Mouse (Mus musculus) left cerebral cortex, adult 8-10 months (tissue): Measurements from ENCODE around the gene Gpx3. TPM values are rescaled to one million over a fixed set of nuclear protein-coding genes. Genes with fewer than 3 reads are reported as not detected.
A peak's percentile ranks its signal among the peaks of the same experiment; 100 is the strongest.

Source experiments
- DNase-seq, 2 experiments: peaks; one replicate each; pipeline ENCODE4 v3.0.0; 2022; ENCODE audit warnings: low spot score in 2 of 2
- total RNA-seq, 4 experiments: library from RNA; stranded (reverse); gene quantifications; 2 replicates each; pipeline ENCODE4 v1.2.4; 2022

The Gpx3 gene
- total RNA-seq, 4 experiments from 2014 or later: 7.5 to 12.5 (median 10.4) TPM

DNA sequence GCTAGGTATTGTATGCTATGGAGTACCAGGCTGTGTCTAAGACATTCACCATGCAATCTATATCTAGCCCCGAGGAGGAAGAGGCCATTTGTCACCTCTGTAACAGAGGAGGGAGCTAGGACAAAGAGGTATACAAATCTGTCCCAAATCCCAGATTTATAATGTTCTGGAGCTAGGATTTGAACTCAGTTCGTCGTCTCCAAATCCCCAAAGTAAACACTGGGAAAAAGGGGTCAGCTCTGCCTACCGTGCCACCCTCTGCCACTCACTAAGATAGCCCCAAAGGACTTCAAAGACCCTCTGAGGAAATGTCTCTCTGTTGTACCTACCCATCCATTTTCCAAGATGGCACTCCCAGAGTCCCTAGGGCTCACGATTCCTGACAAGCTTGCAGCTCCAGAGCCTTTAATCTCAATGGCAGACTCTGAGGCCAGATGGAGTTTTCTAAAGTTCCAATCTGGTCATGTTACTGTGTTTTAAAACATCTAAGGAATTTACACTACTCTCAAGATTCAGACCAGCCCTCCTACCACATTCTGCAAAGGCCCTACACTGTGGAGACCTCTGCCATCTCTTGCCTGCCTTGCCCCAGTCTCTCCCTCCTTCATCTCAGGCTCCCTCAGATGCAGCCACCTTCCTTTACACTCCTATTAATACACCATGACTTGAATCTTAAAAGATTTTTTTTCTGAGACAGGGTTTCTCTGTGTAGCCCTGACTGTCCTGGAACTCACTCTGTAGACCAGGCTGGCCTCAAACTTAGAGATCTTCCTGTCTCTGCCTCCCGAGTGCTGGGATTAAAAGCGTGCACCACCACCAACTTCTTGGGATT is 9.6 kb downstream of the Gpx3 start:
- DNase-seq: no peak

DNA sequence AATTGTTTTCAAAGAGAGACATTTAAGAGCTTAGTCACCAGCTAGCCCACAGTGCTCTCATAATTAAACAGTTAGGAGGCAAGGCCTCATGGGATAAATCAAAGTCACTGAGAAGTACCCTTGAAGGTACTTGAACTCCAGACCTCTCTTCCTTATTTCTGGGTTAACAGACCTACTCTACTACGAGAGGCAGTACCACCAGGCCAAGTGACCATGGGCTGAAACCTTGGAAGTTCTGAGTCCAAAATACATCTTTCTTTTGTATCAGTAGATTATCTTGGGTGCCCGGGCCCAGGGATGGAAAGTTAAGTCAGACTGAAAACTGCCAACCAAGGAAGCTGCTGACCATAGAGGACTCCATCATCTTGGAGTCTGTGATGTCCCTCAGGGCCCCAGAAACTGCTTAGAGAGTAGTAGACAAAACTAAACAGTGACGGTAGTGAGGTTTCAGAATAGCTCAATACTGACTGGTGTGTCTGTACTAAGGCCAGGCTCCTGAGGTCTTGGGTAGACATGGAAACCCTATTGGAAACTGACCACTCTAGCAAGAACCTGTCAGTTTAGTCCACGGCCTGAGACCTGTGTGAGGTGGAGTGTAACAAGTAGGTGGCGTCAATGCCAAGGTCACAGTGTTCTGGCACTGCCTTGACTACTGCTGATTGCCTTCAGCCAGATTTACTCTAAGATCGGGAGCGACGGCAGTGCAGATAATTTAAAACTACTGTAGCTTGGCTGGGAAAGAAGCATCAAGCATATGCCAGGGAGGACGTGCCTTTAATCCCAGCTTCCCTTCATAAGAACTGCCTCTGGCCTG is 10.5 kb downstream of the Gpx3 start:
- no peak for DNase-seq

DNA sequence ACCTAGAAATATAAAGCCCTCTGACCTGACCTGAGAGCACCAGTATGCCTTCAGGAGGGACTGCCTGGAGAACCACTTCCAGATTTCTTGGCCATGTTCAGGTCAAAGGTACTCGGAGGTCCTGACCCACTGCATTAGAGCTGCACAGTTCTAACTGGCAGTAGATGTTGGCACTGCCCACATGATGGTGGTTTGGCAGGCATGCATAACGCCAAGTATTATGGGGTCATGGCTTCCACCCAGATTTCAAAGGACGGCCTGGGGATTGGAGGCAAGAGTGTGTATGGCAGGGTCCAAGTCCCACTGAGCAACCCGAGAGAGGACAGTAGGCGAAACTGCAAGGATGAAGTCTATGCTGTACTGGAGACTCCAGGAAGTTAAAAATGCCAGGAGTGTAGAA is 11.6 kb downstream of the Gpx3 start:
- DNase-seq: no peak

DNA sequence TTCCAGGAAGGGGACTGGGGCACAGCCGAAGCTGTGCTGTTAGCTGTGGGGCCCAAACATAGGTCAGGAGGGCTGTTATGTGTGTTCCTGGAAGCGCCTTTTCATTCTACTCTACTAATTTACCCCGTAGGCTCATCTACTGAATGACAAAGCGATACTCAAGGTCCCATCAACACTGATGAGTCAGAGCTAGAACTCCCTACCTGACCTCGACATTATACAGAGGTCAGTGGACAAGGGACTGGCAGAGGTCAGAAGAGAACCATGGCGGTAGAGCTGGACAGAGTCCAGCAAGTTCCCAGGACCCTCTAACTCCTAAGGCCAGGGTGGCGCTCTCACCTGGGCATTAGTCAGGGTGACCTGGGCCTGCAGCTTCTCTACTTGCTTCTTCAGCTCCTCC is 15.2 kb downstream of the Gpx3 start:
- no peak for DNase-seq

DNA sequence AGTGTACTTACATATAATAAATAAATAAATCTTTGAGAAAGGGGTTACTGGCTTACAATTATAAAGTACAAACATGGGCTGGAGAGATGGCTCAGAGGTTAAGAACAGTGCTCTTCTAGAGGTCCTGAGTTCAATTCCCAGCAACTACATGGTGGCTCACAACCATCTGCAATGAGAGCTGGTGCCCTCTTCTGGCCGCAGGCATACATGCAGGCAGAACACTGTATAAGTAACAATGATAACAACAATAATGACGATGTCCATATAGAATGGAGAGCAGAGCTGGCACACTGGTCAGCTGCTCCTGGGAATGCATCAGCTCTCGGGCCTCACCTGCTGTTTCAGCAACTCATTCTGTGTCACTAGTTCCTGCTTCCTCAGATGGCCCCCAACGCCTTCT is 16.0 kb downstream of the Gpx3 start:
- no peak for DNase-seq

DNA sequence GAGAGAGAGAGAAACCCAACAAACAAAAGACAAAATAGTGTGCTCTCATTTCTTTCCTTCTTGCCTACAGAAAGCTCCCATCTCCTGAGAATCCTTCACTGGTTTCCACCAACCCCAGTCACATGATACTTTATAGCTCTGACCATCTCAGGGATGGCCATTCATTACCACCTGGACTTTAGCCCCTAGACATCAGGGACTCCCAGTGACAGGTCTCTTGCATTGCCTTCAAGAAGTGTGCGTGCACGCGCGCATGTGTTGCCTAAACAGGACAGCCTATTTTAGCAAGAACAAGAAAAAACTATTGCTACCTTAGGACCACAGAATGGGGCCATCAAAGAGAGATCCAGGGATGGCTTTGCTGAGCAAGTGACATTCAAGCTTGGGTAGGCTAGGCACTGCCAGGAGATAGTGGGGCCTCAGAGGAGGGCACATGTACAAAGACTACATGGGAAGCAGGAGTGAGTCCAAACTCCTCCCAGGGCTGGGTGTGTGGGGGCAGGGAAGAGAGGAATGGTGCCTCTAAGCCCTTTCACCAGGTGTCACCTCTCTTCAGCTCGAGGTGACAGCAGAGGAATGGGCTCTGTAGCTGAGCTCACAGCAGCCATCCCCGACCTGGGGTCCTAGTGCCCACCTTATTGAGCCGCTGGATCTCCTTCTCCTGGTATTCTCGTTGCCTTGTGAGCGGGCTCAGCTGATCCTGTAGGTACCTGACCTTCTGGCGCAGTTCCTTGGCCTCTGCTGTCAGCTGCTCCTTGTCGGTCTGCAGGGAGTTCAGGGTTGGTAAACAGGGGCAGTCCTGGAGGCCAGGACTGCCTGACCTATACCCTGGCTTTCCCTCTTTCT is 18.1 kb downstream of the Gpx3 start:
- DNase-seq: no peak

DNA sequence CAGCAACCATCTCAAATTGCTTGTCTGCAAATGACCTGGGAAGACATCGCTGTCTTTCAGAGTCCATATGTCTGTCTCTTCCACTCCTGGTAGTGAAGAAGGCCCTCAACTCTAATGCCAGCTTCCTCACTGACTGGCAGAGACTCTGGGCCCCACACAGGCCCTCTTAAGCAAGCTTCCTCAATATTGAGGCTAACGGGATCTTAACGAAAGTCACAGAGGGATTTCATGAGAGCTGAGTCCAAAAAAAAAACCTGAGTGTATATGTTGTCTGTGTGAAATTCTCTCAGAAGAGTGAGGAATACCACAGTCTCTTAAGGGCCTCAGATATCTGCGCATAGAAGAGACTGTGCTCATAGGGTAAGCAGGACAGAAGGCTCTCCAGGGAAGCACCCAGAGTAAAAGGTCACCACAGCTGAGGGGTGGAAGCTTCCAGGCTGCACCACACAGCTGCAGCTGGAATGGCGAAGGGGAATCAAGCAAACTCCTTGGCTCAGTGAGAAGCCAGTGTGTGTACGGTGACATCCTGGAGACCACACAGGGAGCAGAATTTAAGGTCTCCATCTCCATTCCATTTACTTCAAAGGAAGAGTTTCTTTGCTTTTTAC is 18.8 kb downstream of the Gpx3 start:
- no peak for DNase-seq

DNA sequence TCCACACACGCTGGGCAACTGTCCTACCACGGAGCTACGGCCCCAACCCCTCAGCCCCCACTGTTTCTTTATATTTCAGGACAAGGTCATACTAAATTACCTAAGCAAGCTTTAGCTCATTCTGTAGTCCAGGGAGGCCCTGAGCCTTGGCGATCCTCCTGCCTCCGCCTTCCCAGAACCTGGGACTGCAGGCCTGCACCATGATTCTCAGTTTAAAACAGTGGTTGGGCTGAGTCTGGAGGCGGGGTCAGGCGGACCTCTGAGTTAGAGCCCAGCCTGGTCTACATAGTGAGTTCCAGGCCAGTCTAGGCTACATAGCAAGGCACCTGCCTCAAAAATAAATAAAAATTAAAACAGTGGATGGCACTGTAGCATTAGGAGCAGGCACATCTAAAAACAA is 19.5 kb downstream of the Gpx3 start:
- DNase-seq: no peak

DNA sequence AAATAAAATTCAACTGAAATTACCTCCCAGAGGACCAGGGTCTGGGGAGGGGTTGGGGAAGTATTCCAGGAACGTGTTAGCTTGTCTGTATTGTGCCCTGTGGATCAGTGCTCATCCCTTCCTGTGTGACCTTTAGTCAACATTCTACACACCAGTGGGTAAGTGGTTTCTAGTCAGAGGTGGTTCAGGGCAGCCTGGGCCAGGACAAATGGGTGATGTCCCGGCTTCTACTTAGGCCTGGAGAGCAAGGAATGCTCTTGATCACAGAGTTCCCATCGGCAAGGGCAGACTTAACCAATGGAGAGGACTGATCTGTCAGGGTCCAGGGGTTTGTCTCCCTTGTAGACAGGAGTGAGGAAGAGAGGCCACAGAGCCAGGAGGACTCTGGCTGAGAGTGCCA is 20.2 kb downstream of the Gpx3 start:
- DNase-seq: no peak

DNA sequence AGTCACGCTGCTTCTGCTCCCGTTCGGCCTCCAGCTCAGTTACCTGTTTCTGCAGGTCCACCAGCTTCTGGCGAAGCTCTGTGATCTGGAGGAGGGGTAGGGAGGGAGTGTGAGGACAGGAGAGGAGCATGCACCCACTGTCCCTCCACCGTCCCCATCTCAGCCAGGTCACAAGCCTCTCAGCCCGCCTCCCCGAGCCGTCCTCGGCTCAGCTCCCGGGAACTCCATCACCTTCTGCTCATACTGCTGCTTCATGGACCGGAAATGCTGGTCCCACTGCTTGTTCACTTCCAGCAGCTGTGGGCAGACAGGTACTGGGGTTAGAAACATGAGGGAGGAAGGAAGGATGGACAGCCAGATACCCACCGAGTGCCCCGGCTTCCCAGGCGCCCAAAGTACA is 21.9 kb downstream of the Gpx3 start:
- no peak for DNase-seq

DNA sequence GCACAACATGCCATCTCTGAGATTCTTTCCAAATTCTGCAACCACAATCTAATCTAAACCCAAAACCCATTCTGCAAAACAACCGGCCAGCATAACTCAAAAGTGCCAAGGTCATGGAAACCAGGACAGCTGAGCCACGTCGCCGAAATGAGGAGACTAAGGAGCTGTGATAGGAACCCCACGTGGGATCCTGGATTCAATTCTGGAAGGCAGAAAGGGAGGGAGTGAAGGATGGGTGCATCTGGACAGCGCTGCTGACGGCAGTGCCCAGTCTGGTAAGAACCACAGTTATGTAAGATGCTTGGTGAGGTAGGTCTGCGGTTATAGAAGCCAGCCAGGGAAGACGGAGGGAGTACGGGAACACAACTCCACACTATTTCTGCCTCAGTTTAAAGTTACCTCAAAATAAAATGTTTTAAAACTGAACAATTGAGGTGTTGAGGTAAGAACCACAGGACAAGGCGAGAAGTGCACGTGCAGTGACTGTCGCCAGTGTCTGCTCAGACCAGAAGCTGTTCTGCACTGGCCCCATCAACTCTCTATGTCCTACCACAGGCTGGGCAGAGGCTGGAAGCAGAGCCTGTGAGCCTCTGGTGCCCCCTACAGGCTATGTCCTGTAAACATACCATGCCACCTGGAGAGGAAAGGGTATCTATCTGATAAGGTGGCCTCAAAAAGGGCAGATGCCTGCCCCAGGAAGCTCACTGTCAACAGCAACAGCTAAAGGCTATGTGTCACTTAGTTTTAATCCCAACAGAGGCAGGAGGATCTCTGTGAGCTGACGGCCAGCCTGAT is 25.3 kb downstream of the Gpx3 start:
- DNase-seq: peak in 1 of 2 experiments; percentile 39

DNA sequence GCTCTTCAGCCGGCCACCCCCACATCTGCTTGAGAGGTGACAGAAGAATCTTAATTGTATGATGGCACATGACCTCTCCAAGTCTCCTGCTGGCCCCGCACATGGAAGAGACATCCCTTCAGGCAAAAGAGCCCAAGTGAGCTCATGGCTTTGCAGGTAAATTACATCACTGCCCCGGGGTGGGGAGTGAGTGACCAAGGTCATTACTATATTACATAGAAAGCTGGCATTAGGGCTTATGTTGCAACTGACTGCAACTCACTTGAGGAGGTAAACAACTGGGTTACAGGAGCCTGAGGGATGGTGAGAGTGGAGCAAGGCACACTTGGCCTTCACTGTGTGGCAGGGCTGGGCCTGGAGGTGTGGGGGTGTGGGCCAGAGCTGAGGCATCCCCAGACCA is 26.0 kb downstream of the Gpx3 start:
- DNase-seq: no peak

DNA sequence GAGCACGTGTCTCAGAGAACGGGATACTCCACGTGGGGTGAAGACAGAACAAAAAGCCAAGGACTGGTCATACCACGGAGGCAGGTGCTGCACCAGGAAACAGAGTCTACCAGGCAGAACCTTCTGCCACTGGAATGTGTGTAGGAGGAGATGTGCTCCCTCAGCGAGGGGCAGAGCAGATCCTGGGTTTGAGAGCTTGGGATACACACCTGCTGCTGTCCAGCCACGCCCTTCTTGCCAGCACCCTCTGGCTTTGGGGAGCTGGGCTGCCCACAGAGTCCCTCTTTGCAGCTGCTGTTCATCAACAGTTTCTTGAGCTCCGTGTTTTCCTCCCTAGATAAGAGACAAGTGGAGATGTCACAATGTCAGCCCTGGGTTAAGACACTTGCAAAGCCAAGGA is 26.6 kb downstream of the Gpx3 start:
- no peak for DNase-seq

DNA sequence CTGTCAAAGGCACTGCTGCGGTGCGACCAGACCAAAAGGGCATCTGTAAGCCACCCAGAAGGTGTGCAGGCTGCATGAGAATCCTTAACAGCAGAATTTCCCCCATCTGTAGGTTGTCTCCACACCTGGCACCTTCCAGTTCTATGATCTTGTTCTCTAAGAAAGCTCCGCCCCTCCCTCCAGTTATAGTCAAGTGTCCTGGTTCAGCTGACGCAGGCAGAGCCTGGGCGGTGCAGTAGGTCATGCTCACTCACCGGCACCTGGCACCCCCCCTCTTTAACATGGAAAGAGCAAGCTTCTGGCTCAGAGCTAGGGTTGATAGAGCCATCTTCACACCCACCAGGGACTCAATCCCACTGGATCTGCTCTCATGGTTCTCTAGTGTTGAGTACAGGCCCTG is 27.0 kb downstream of the Gpx3 start:
- no peak for DNase-seq

DNA sequence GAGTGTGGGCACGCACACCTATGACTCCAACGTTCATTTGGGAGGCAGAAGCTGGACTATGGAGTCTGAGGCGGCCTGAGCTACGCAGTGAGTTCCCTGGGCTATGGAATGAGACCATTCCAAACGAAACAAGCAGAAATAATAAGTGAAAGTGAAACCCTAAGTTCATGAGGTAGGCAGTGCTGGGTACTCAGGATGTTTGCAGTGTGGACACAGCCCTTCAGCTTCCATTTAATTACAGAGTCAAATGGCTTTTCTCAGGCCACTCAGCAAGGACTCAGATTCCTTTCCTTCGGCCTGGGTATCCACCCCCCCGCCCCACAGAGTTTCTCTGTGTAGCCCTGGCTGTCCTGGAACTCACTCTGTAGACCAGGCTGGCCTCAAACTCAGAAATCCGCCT is 27.5 kb downstream of the Gpx3 start:
- DNase-seq: no peak

DNA sequence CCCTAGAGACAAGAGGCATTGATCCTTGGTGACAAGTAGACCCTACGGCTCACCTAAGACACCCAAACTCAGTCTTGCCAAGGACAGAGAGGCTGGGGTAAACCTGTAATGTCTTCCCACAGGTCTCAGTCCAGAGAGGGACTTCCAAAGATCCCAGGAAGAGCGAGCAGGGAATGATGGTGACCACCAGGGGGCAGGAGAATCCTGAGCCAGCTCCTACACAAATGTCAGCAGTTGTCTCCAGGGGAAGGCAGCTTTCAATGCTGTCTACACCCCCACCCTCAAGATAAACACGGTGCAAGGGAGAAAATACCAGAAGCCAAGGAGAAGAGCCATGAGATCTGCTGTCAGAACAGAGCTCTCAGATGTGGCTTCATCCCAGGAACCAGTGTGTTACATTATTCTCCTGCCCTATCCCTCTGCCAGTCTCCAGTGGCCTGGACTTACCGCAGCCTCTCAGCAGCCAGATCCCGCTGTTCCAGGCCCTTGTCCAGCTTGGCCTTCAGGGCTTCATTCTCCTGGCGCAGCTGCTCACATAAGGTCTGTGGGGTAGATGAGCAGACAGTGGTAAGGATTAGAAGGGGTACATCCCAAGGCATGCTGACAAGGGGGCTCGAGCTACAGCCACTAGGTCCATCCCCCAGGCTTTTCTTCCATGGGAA is 28.2 kb downstream of the Gpx3 start:
- DNase-seq: no peak

DNA sequence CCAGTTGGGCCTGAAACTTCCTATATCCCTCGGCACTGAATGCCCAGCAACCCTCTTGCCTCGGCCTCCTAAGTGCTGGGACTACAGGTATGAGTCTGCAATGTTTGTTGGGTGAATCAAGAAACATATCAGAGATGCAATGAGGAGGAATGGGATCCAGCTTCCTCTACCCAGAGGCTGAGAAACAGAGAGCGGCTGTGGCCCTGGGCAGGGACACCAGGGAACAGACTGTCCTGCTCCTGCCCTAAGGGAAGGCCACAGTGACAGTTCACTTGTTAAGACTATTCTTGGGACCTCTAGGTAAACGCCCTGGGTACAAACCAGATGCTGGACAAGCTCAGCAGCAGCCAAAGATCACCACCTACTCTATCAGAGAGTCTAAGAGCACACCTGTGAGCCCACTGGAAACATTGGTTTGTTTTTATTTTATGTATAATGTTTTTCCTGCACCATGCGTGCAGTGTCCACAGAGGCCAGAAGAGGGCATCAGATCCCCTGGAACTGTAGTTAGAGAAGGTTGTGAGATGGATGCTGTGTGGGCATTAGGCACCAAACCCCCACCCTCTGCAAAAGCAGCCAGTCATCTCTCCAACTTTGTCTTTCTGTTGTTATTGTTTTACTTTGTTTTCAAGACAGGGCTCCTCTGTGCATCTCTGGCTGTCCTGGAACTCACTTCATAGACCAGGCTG is 29.3 kb downstream of the Gpx3 start:
- DNase-seq: peak in 1 of 2 experiments; percentile 41

DNA sequence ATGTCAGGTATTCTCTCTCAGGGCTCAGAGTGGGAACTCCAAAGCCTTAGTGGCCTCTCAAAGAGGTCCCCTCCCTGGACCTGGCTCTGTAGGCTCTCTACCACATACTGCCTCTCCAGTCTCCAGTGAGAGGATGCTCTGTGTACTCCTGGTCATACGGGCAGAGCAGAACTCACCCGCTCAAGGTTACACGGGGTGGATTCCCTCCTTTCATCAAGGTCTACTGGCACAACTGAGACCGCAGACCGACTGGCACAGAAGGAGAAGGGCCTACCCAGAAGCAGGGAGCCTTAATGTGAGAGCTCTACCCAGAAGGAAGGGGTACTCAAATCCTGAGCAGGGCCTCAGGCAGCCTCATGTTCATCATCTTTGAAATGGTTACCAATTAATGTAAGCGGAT is 30.3 kb downstream of the Gpx3 start:
- no peak for DNase-seq

DNA sequence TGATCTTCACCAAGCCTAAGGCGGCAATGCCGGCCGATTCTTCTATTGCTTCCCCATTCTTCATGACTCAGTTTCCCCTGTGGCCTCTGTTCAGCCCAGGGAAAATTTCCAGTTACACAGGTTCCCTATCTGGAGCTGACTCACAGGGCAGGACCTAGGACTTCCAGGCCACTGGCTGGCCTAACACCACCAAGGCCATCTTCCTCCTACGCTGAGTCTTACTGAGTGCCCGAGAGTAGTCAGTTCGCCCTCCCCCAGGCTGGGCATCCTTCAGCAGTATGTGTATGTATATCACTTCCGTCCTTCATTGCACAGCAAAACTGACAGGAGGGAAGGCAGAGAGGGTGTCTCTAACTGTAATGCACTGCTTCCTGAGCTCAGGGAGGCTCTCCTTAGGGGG is 31.9 kb downstream of the Gpx3 start:
- DNase-seq: no peak
